Mouse (Mus musculus): ENCODE measurements around the gene Pnp2.
"Not testable (repeated sequence)": the region's sequence is repeated elsewhere in the genome, so short reads cannot be mapped to it uniquely, and the experiment has no call there.

DNA sequence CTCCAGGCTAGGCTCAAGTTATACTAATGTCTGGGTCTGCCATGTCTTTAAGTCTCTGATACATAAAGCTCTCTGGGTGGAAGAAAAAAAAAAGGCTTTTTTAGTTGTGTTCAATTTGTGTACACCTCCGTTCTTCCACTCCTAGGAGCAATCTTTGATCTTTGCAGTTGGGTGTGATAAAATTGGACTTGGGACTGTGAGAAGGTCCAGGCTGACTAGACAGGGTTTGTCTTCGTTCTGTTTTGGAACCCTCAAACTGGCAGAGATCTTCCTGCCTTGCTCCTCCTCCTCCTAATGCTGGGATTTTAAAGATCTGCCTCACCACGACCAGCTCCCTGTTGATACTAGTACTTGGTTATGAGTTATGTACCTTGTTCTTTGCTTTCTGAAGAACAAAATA is 1.4 kb downstream of the Pnp2 start:
- not testable (repeated sequence) for TF ChIP-seq MAX (IDR thresholded peaks at IDR 0.05); CTCF (IDR thresholded peaks at IDR 0.05; ENCODE audit: control insufficient read depth, insufficient read depth, insufficient read length); USF1 (IDR thresholded peaks at IDR 0.05; ENCODE audit: low read depth)
